Mouse (Mus musculus) thymus, postnatal 25 days (tissue): ENCODE measurements around the gene Alkbh2.

Experiments used
- DNase-seq: peaks from one replicate; pipeline ENCODE4 v3.0.0; 2022

Gene Alkbh2

DNA sequence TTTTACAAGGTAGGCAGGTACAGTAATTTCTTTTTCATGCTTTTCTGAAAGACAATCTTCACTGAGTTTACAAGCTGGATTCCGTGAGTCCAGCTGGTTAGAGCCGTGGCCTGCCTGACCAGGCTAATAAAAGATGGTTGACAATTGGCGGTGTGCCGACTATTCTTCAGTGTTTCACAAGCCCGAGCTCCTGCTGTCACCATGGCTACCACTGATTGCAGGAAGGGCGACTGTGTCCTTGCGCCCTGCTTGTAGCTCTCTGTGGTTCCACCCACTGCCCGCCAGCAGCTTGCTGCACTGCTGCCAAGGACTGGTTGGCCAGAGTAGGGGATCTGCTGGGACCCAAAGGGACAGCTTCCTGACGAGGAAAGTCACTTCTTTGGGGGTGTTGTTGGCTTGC, 11.2 kb upstream of the Alkbh2 start:
- no peak for DNase-seq

DNA sequence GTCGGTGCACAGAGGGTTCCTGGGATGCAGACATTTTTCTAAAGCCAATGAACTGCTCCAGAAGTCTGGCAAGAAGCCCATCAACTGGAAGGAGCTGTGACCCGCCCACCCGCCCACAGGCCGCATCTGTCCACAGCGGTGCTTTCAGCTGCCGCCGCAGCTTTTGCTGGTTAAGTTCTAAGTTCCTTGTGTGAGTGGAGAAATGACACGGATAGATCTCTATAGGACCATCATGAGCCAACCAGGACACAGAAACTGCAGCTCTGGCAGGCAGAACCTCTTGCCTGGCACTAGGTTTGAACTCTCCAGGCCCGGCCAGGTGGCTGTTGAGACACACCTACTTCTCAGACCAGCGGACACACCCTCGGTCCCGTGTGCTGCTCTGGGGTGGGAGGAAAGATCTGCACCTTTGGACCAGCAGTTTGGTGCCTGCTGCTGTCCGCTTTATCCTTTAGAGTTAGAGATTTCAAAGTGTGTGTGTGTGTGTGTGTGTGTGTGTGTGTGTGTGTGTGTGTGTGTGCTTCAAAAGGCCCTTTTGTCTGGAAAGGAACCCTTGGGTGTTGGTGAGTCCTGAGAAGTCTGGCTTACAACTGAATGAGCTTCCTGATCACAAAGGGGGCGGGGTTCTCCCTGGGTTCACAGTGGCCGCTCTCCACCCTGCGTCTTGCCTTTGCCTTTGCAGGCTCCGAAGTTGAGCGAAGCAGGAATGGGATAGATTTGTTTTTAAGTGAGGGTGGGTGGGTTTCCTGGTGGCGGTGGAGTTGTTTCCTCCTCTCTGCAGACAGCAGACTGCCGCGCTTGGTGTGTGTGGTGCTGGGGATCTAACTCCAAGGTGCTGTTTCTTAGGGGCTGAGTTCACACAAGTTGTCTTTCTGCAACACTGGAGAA, 10.5 kb upstream of the Alkbh2 start:
- no peak for DNase-seq

GRCm38 (mm10) chr5:114137481-114138276, 9.7 kb upstream of the Alkbh2 start:
- no peak for DNase-seq

DNA sequence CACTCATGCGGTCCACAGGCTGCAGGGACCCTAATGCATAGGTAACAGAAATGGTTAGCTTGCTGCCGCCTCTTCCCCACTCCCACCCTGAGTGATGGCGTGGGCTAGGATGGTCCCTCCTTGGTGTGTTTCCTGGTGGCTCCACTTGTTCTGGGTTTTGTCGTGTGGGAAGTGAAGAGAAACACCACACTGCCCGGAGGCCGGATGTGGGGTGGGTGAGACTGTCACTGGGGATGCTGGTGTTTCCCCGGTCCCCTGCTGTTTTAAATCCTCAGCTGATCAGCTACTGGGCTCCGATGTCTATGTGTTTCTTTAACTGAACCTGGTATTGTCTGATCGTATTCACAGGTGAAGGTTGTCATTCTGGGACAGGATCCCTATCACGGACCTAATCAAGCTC, 7.5 kb upstream of the Alkbh2 start:
- no peak for DNase-seq

DNA sequence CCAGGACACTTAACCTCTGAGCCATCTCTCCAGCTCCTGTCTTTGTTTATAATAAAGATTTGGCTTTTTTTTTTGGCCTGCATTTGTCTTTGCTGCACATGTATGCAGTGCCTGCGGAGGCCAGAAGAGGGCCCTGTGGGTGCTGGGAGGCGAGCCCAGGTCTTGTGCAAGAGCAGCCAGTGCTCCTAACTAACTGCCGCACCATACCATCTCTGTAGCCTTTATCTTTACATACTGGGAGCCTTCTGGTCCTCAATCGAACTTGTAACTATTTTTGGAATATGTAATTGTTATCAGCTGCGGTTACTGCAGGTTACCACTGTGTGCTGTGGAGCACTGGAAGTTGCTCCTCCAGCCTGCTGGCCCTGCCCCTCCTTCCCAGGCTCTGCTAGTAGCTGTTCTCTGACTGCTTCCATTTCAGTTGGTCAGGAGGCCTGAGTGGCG, 6.1 kb upstream of the Alkbh2 start:
- peak; percentile 20 for DNase-seq

DNA sequence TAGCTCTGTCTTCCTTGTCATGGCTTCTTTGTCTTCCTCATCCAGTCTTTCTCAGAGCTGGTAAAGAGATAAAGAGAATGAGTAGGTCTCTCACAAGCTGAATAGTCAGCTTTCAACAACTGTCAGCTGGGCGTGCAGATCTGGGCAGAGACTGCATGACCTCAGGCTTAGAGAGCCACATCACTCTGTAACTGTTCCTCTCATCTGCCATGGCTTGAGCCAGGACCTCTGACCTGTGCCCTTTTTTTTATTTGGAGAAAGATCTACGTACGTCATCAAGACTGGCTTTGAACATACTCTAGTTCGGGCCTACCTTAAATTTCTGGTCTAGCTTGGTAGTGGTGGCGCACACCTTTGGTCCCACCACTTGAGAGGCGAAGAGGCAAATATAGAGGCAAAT, 4.8 kb upstream of the Alkbh2 start:
- no peak for DNase-seq

DNA sequence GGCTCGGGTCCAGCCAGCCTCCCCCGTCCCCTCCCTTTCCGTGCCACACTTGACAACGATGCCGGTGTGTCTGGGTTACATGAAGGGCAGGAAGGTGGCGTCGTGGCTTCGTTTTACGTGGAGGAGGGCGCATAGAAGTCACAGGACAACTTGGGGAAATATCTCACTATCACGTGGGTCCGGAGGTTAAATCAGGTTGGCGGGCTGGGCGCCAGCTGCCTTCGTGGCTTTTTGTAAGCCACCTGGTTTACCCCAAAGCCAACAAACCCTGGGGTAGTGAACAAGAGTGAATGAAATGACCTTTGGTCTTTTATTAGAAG, 3.5 kb upstream of the Alkbh2 start:
- DNase-seq, result peak; percentile 62

DNA sequence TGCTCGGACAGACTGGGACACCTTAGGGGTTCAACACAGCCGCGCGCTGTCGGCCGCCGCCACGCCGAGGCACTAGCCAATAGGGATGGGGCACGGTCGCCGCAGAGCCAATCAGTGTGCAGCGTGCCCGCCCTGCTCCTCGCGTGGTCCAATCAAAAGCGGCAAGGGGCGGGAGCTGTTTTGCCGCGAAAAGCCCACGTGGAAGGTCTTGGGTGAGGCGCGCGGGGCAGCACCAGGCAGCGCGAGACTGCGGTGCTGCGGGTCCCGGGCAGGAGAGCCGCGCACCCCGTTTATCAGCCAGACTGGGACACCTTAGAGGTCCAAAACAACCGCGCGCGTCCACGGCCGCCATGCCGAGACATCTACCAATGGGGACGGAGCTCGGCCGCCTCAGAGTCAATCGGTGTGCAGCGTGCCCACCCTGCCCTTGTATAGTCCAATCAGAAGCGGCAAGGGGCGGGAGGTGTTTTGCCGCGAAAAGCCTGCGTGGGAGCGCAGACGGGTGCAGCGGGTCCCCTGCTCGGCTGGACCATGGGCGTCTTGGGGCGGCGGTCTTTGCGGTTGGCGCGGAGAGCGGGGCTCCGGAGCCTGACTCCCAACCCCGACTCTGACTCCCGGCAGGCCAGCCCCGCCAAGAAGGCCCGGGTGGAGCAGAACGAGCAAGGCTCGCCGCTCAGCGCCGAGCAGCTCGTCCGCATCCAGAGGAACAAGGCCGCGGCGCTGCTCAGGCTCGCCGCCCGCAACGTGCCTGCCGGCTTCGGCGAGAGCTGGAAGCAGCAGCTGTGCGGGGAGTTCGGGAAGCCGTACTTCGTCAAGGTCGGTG, 2.9 kb upstream of the Alkbh2 start:
- peak; percentile 94 for DNase-seq

DNA sequence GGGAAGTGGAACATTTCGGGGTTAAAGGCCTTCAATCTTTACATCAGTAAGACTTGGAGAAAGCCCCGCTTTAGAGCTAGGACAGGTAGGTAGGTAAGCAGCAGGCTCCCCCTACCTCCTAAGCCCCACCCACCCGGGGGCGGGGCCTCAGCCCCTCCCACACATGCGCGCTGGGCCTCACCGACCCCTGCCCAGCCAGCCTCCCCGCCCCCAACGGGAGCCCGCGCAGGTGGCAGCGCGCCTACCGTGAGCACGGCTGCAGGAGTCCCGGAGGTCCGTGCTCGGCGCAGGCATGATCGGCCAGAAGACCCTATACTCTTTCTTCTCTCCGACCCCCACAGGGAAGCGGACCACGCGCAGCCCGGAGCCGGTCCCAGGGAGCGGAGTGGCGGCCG, 2.2 kb upstream of the Alkbh2 start, which contains the start of gene Ung:
Gene Ung, plus strand, starts transcription at position 176 of the 395 bp plus-strand sequence.
- DNase-seq, result peak; percentile 81

DNA sequence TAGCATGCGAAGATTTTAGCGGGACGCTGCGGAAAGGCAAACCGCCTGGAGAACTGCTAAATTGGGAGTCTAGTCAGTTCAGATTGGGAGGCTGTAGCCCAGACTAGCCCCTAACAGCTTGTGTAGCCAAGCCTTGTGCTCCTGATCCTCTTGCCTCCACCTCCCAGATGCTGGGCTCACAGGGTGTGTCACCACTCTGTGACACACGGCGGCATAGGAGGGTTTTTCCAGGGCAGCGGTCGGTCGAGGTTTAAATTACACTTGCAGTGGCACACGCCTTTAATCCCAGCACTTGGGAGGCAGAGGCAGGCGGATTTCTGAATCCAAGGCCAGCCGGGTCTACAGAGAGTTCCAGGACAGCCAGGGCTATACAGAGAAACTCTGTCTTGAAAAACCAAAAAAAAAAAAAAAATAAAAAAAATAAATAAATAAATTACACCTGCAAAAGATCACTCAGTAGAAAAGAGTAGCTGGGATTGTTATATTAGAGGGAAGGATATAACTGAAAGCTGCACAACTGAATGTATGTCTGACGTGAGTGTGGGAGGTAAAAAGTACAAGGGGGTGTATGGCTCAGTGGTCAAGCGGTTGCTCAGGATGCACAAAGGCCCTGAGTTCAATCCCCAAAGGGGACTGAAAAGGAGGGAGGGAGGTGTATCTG, 1.7 kb upstream of the Alkbh2 start:
- DNase-seq, result no peak

DNA sequence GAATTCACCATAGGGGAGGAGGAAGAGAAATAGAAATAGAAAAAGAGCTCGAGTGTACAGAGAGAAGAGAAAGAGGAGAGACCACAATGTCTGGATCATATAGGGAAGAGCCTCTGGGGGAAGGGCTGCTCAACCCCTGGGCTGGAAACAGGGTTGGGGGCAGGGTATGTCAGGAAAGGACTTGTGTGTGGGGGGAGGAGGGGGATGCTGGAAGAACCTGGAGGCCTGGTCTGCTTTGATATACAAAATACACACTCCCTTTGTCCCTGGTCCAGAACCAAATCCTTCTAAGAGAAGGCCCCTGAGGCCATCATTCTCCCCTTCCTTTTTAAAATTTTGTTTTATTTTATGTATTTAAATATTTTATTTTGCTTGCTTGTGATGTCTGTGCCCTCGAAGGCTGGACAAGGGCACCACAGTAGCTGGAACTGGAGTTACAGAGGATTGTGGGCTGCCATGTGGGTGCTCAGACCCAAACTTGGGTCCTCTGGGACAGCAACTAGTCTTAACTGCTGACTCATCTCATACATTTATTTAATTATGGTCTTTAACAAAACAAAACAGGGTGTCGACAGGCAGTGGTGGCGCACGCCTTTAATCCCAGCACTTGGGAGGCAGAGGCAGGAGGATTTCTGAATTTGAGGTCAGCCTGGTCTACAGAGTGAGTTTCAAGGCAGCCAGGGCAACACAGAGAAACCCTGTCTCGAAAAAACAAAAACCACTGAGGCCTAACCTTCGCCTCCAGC, 1.3 kb downstream of the Alkbh2 start:
- no peak for DNase-seq

GRCm38 (mm10) chr5:114126008-114126407, 2.0 kb downstream of the Alkbh2 start:
- no peak for DNase-seq

- no peak for DNase-seq
Measured at GRCm38 (mm10) chr5:114119806-114120205, 8.2 kb downstream of the Alkbh2 start.

GRCm38 (mm10) chr5:114116586-114116985, 11.4 kb downstream of the Alkbh2 start:
- no peak for DNase-seq

GRCm38 (mm10) chr5:114115030-114115429, 13.0 kb downstream of the Alkbh2 start:
- DNase-seq, result no peak

DNA sequence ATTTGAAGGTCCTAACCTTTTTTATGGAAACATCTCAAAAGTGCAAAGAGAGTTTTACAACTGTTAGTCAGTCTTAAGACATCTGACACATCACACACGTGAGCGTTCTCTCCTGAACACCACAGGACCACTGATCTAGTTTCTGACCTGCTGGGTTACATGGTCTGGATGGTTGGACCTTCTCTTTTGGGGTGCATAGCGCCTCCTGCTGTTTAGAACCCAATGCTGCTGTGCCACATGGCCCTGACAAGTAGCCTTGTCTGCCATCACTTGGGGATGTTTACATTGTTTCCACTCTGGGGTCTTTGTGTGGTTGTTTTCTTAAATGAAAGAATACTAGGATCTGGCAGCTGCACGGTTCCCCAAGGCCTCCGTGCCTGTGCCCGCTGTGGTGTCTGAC, 14.7 kb downstream of the Alkbh2 start:
- DNase-seq, result no peak

DNA sequence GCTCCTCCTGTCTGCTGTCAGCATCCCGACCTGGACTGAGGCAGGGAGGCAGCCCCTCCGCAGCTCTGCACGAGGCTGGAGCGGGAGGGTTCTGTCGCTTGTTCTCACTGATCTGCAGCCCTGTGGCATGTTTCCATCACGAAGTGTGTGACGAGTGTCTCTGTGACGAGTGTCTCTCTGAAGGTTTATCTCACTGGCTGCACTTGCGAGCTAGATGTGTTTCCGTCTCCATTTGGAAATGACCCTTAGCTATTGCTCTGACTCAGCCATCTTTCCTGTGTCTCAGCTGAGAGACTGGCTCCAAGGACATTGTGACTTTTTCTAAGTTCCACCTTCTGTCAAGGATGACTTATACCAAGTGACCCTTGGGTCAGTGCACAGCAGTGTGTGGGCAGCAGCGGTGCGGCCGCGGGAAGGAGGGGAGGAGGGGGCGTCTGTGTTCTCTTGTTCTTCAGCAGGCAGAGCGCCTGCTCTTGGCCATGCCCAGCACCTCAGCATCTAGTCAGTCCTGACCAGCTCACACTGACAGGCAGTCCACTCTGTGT, 21.6 kb downstream of the Alkbh2 start:
- DNase-seq, result no peak

DNA sequence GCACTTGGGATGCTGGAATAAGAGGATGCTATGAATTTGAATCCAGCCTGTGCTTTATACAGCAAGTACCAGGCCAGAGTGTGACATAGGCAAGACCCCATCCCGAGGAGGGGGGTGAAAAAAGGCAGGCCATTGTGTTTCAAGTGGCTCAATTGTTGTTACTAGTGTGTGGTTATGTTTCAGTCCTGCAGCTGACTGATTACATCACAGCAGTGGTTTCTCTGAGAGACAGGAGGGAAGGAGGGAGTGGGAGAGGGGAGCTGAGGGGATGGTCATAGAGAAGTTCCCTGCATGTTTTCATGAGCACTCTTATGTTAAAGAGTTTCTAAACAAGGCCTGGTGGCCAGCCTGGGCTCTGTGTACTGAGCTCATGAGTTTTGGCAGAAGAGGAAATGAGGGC, 25.2 kb downstream of the Alkbh2 start:
- DNase-seq, result no peak

DNA sequence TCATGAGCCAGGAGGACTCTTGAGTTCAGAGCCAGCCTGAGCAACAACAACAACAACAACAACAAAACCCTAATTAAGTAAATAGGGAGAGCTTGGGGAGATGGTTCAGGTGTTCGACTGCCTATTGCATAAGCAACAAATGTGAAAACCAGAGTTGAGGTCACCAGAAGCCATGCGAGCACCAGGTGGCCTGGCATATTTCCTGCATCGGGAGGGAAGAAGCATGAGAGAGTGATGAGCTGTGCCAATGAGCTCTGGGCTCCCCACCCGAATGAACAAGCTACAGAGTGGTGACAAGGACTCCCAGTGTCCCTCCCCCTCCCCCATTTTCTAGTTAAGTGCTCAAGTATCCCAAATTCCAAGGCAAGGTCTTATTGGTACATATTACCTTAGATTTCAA, 26.1 kb downstream of the Alkbh2 start:
- no peak for DNase-seq

DNA sequence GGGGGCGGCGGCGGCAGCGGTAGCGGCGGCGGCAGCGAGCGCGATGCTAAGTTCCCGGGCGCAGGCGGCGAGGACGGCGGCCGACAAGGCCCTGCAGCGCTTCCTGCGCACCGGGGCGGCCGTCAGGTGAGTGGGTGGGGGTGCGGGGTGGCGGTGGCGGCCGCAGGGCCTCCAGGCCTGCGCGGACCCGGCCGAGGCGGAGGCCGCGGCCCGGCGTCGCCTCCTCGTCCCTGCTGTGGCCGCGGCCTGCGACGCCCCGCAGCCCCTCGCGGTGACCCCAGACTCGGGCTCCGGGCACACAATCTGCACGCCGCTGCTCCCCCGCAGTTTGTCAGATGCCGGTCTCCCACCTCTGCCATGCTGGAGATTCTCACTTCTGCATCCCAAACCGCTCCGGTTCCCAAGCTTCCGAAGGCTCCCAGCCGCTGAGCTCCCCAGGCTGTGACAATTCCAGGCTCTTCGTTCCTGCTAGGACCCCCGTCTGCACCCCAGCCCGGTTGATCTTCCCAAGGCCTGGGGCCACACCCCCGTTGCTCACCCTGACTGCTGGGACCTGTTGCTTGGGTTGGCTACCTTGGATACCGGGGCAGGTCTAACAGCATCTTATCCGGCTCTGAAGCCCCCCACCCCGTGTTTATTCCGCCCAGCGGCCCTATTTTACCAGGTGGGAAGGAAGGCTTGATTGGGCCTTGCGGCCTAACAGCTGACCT, 27.5 kb downstream of the Alkbh2 start:
- DNase-seq, result no peak
